Mouse (Mus musculus) hindbrain, postnatal 0 days (tissue): ENCODE measurements around the gene Rfxap. TPM values are rescaled to one million over a fixed set of nuclear protein-coding genes. Genes with fewer than 3 reads are reported as not detected.
A peak's percentile ranks its signal among the peaks of the same experiment; 100 is the strongest.

Experiments
- ATAC-seq: fragments of 200-750 bp; cut with Nextera tagmentation; 2 replicates; pipeline ENCODE4 v1.8.0; 2017; ENCODE audit warnings: mild to moderate bottlenecking, moderate TSS enrichment, moderate library complexity
- DNase-seq: peaks from one replicate; pipeline ENCODE4 v3.0.0-alpha.2; 2015; ENCODE audit warnings: low spot score
- H3K27ac ChIP-seq: fragments of 300-500 bp; sonication (generic); 2 replicates; pipeline ENCODE4 v1.5.1; 2014; ENCODE audit warnings: mild to moderate bottlenecking
- H3K27me3 ChIP-seq: fragments of 300-500 bp; sonication (generic); 2 replicates; pipeline ENCODE4 v1.6.1; 2014; ENCODE audit warnings: low read length, mixed read lengths; ENCODE audit not compliant: insufficient read depth
- H3K36me3 ChIP-seq: fragments of 300-500 bp; sonication (generic); 2 replicates; pipeline ENCODE4 v1.6.1; 2014; ENCODE audit warnings: low read length, mixed read lengths; ENCODE audit not compliant: insufficient read depth
- H3K4me1 ChIP-seq: fragments of 300-500 bp; sonication (generic); 2 replicates; pipeline ENCODE4 v1.6.1; 2014; ENCODE audit warnings: antibody characterized with exemption, low read length, mixed read lengths; ENCODE audit not compliant: insufficient read depth
- H3K4me2 ChIP-seq: fragments of 300-500 bp; sonication (generic); 2 replicates; pipeline ENCODE4 v1.6.1; 2014; ENCODE audit warnings: low read depth, mild to moderate bottlenecking, low read length, moderate library complexity, mixed read lengths
- H3K4me3 ChIP-seq: fragments of 300-500 bp; sonication (generic); 2 replicates; pipeline ENCODE4 v1.5.1; 2014; ENCODE audit warnings: low read length
- H3K9ac ChIP-seq: fragments of 300-500 bp; sonication (generic); replicated peaks from 2 replicates; pipeline ENCODE4 v1.6.1; 2014; ENCODE audit warnings: mild to moderate bottlenecking, low read length, moderate library complexity, mixed read lengths
- H3K9me3 ChIP-seq: fragments of 300-500 bp; sonication (generic); 2 replicates; pipeline ENCODE4 v1.6.1; 2016; ENCODE audit warnings: low read length, mixed read lengths
- CTCF ChIP-seq: IDR thresholded peaks from 2 replicates; pipeline ENCODE4 v1.5.1; 2016; ENCODE audit warnings: antibody characterized with exemption, control low read depth, low read depth
- WGBS: fragments of 180-500 bp; shearing (Covaris S2); extraction: QIAGEN DNeasy Blood & Tissue Kit; methylation state at CpG from one replicate; pipeline ENCODE4 v1.1.7; 2014; 5-methylcytosine and 5-hydroxymethylcytosine counted together
- polyA plus RNA-seq: library from polyadenylated mRNA; unstranded; fragments of >200 nt; fragmentation: Nextera tagmentation; extraction: Ambion mirVana; gene quantifications from 2 replicates; pipeline ENCODE4 v1.2.1, GENCODE M21; 2015
- total RNA-seq: library from RNA; depleted of rRNA; stranded (reverse); fragments of >200 nt; gene quantifications from 2 replicates; pipeline ENCODE4 v1.2.3, GENCODE M21; 2014

Rfxap gene
- total and polyA plus RNA-seq, 2 experiments from 2014 or later, result 33.9 to 49.7 TPM

GRCm38 (mm10) chr3:54793762-54794161 is 13.8 kb downstream of the Rfxap start:
- no peak overlapping the region for H3K4me2 ChIP-seq
- no peak overlapping the region for H3K27ac ChIP-seq
- H3K4me3 ChIP-seq, result no peak overlapping the region
- DNase-seq (no peak), ATAC-seq (no peak)
- 88% methylated on average over 6 of the region's 6 CpGs for WGBS
- no peaks in the 10 kb centered on the region for H3K27me3 ChIP-seq
- no peaks in the 10 kb centered on the region for H3K9me3 ChIP-seq
- H3K36me3 ChIP-seq, result no peaks in the 10 kb centered on the region
- H3K9ac ChIP-seq, result no peak overlapping the region
- no peaks in the 10 kb centered on the region for H3K4me1 ChIP-seq
- peak; percentile 30; the same call in 1 of the 2 replicates for TF ChIP-seq CTCF

GRCm38 (mm10) chr3:54791822-54792677 is 15.5 kb downstream of the Rfxap start:
- Histone ChIP-seq H3K4me3 (no peak overlapping the region), H3K27me3 (no peaks in the 10 kb centered on the region), H3K9ac (no peak overlapping the region), H3K4me2 (no peak overlapping the region), H3K27ac (no peak overlapping the region), H3K9me3 (no peaks in the 10 kb centered on the region), H3K4me1 (no peaks in the 10 kb centered on the region), H3K36me3 (no peaks in the 10 kb centered on the region)
- 81% methylated on average over 10 of the region's 10 CpGs for WGBS
- peak; percentile 39; the same call in 1 of the 2 replicates for ATAC-seq
- DNase-seq, result no peak
- TF ChIP-seq CTCF, result no peak

GRCm38 (mm10) chr3:54790601-54791000 is 17.0 kb downstream of the Rfxap start:
- Histone ChIP-seq H3K36me3 (no peaks in the 10 kb centered on the region), H3K4me3 (no peak overlapping the region), H3K4me2 (no peak overlapping the region), H3K4me1 (no peaks in the 10 kb centered on the region), H3K27ac (no peak overlapping the region), H3K9me3 (no peaks in the 10 kb centered on the region), H3K27me3 (no peaks in the 10 kb centered on the region), H3K9ac (no peak overlapping the region)
- WGBS, result 56% methylated on average over 2 of the region's 2 CpGs
- ATAC-seq (no peak), DNase-seq (no peak)
- no peak for TF ChIP-seq CTCF

GRCm38 (mm10) chr3:54775989-54776631 is 31.5 kb downstream of the Rfxap start:
- Histone ChIP-seq H3K27ac (no peak overlapping the region; the same call in 1 of the 2 replicates), H3K4me2 (no peak overlapping the region), H3K36me3 (no peaks in the 10 kb centered on the region), H3K4me3 (no peak overlapping the region), H3K4me1 (no peaks in the 10 kb centered on the region), H3K27me3 (no peaks in the 10 kb centered on the region), H3K9me3 (no peaks in the 10 kb centered on the region), H3K9ac (no peak overlapping the region)
- DNase-seq (peak; percentile 23), ATAC-seq (peak; percentile 53; the same call in 1 of the 2 replicates)
- no peak for TF ChIP-seq CTCF
- WGBS, result 55% methylated on average over 7 of the region's 7 CpGs

- no peak for ATAC-seq
- Histone ChIP-seq H3K27me3 (no peaks in the 10 kb centered on the region), H3K4me1 (no peaks in the 10 kb centered on the region), H3K4me3 (no peak overlapping the region), H3K9me3 (no peaks in the 10 kb centered on the region), H3K4me2 (no peak overlapping the region), H3K27ac (no peak overlapping the region), H3K9ac (no peak overlapping the region), H3K36me3 (no peaks in the 10 kb centered on the region)
- TF ChIP-seq CTCF, result peak; percentile 19; the same call in 1 of the 2 replicates
- DNase-seq, result no peak
- 86% methylated on average over 6 of the region's 6 CpGs for WGBS
Observed at GRCm38 (mm10) chr3:54773613-54774012, 34.0 kb downstream of the Rfxap start.

GRCm38 (mm10) chr3:54769349-54770275 is 38.0 kb downstream of the Rfxap start:
- WGBS, result 63% methylated on average over 17 of the region's 17 CpGs
- H3K4me3 ChIP-seq, result no peak overlapping the region
- no peak overlapping the region for H3K9ac ChIP-seq
- no peak overlapping the region for H3K4me2 ChIP-seq
- H3K27ac ChIP-seq, result no peak overlapping the region
- TF ChIP-seq CTCF, result no peak
- H3K27me3 ChIP-seq, result no peaks in the 10 kb centered on the region
- no peaks in the 10 kb centered on the region for H3K9me3 ChIP-seq
- ATAC-seq (no peak), DNase-seq (no peak)
- H3K36me3 ChIP-seq, result no peaks in the 10 kb centered on the region
- no peaks in the 10 kb centered on the region for H3K4me1 ChIP-seq
